Mouse (Mus musculus) Patski (cell line): ENCODE results near the gene Mfap1a. TPM values are rescaled to one million over a fixed set of nuclear protein-coding genes. Genes with fewer than 3 reads are reported as not detected.
A peak's percentile ranks its signal among the peaks of the same experiment; 100 is the strongest.
"Not testable (repeated sequence)": the region's sequence is repeated elsewhere in the genome, so short reads cannot be mapped to it uniquely, and the experiment has no call there.

Experiments
- ATAC-seq: fragments of 100-300 bp; one replicate; pipeline ENCODE4 v1.8.0; 2021
- CTCF ChIA-PET: fragments of 350-600 bp; sonication (Branson Sonifier 250); formaldehyde crosslinking; loops from one replicate; lab custom pipeline; 2022; ENCODE audit warnings: inconsistent platforms; lab: Charles Lee
- POLR2A ChIA-PET: fragments of 350-600 bp; sonication (Branson Sonifier 250); formaldehyde crosslinking; loops from one replicate; lab custom pipeline; 2022; ENCODE audit warnings: antibody characterized with exemption, inconsistent platforms; lab: Charles Lee
- DNase-seq: peaks from one replicate; pipeline ENCODE4 v3.0.0-alpha.2; 2011; ENCODE audit warnings: low read depth, low spot score
- H3K27me3 ChIP-seq: fragments of 371-371 bp; one replicate; pipeline ENCODE4 v1.5.1; 2021
- CTCF ChIP-seq: fragments of 100-300 bp; IDR thresholded peaks from one replicate; pipeline ENCODE4 v1.5.1; 2021
- in situ Hi-C: fragments of 300-500 bp; cut with MboI; formaldehyde crosslinking; loops from 3 replicates; pipeline ENCODE4 v1.11.1; 2018; ENCODE audit warnings: low pct_unique_long_range_greater_than_20kb, mixed read lengths
- polyA plus RNA-seq: library from polyadenylated mRNA; unstranded; gene quantifications from one replicate; pipeline ENCODE4 v1.2.3, GENCODE M21; 2021

Gene Mfap1a
- polyA plus RNA-seq, 1 experiment from 2014 or later: 31.4 TPM

- in situ Hi-C loops: no loop called here
- peak; percentile 26 for ATAC-seq
- no peak for TF ChIP-seq CTCF
- ChIA-PET CTCF (no interaction called here), POLR2A (interaction anchor here (0.7 to 1.4 kb wide), 3 partner anchors 60 to 185 kb away, joined by 3 to 5 read pairs (median 4); partner anchors contain the start of genes Catsper2, Map1a and Pdia3)
- no peaks in the 10 kb centered on the region for H3K27me3 ChIP-seq
- DNase-seq: no peak
Observed at GRCm38 (mm10) chr2:121474180-121474535, 32.3 kb downstream of the Mfap1a start.

DNA sequence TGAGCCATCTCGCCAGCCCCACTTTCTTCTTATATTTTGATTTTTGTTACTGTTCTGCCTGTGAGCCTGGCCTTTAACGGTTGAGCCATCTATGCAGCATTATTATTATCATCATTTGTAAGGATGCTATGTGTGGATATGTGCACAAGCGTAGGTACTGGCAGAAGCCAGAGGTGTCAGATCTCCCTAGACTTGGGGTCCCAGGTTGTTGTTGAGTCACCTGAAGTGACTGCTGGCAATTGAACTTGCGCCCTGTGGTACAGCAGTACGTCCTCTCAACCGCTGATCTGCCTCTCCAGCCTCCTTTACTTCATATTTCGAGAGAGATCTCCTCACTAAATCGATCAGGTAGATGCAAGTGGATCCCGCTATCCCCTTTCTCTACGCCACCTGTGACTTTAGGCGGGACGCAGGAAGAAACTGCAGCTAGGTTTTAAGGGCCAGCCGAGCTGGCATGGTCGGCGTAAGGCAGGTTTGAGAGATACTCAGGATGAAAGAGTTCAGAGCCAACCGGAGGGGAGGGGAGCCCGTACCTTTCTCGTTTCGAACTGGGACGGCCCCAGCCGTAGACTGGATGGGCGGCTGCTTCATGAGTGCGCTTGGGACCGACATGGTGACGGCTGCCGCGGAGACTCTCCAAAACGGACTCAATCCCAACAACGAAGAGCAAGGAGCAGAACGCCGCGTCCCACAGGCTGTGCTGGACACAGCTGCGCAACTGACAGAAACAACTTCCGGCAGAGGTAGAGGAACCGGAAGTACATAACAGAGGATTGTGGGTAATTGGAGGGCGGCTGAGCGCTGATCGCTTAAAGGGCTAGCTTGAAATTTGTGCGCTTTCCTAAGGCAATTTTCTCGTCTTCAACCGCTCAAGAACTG lies 32.9 kb downstream of the Mfap1a start, which contains the start of gene Mfap1b:
Gene Mfap1b (minus strand): TSS at position 767 of the 879 bp plus-strand sequence.
- POLR2A ChIA-PET: interaction anchor here (0.7 to 1.4 kb wide), 3 partner anchors 60 to 184 kb away, joined by 3 to 5 read pairs (median 4); partner anchors contain the start of genes Catsper2, Map1a and Pdia3
- in situ Hi-C loops, DNase-seq, H3K27me3 ChIP-seq, CTCF ChIA-PET: not testable (repeated sequence)
- peak; percentile 89 for ATAC-seq

DNA sequence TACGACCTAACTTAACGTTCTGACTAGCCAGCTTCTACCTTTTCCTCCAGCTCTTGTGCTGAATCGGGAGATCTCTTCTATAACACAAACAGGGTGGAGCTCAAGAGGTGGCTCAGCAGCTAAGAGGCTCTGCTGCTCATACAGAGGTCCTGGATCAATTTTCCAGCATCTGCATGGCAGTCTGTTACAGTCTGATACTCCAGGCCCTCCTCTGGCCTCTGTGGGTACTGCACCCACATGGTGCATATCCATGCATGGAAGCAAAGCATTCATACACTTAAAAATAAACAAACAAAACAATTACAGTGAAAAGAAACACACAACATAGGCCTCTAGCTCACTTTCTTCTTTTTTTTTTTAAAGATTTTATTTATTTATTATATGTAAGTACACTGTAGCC lies 33.7 kb downstream of the Mfap1a start:
- DNase-seq, ATAC-seq, in situ Hi-C loops, H3K27me3 ChIP-seq, CTCF ChIA-PET: not testable (repeated sequence)
- POLR2A ChIA-PET: interaction anchor here (0.6 to 0.7 kb wide), 3 partner anchors 34 to 51 kb away, joined by 3 to 4 read pairs (median 3); no protein-coding TSS in a partner anchor

DNA sequence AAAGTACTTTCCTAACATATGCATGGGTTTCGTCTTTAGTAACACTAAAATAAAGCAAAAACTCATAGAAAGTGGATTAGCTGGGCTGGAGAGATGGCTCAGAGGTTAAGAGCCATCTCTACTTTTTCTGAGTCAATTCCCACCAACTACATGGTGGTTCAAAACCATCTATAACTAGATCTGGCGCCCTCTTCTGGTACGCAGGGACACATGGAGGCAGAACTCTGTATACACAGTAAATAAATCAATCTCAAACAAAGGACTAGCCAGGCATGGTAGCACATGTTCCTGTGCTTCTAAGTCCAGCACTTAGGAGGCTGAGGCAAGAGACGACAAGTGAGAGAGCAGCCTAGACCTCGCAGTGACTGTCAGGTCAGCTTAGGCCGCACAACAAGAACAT lies 37.5 kb downstream of the Mfap1a start:
- CTCF ChIA-PET, in situ Hi-C loops, ATAC-seq, H3K27me3 ChIP-seq, POLR2A ChIA-PET, DNase-seq: not testable (repeated sequence)

DNA sequence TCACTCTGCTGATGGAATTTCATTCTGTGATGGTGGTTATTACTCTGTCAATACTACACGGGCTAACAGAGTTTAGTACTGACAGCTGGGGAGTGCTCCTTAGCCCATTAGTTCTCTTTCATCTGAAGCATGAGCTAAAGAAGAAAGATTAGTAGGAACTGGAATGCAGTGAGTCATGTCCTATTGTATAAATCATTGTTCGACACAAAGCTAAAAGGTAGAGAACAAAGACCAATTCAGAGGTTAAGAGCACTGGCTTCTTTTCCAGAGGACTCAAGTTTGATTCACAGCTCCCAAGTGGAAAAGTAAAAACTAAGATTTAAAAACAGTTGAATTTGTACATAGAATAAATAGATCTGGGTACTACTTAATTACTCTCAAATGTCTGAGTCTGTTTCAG lies 46.4 kb downstream of the Mfap1a start:
- no peak for TF ChIP-seq CTCF
- in situ Hi-C loops: no loop called here
- DNase-seq (no peak), ATAC-seq (peak; percentile 14)
- no peaks in the 10 kb centered on the region for H3K27me3 ChIP-seq
- ChIA-PET POLR2A (no interaction called here), CTCF (no interaction called here)

- in situ Hi-C loops: no loop called here
- CTCF ChIA-PET: no interaction called here
- ATAC-seq (peak; percentile 70), DNase-seq (no peak)
- no peaks in the 10 kb centered on the region for H3K27me3 ChIP-seq
- no peak for TF ChIP-seq CTCF
- POLR2A ChIA-PET: interaction anchor here (1.0 to 1.1 kb wide), 2 partner anchors 9 to 11 kb away, joined by 4 read pairs; no protein-coding TSS in a partner anchor
Observed at GRCm38 (mm10) chr2:121456692-121457642, 49.5 kb downstream of the Mfap1a start, which contains the start of gene Serinc4. Gene Serinc4 (minus strand): TSS chr2:121456781.

GRCm38 (mm10) chr2:121455534-121455933 lies 50.9 kb downstream of the Mfap1a start:
- POLR2A ChIA-PET: no interaction called here
- CTCF ChIA-PET: no interaction called here
- in situ Hi-C loops: no loop called here

GRCm38 (mm10) chr2:121453917-121454316 lies 52.5 kb downstream of the Mfap1a start:
- CTCF ChIA-PET: no interaction called here
- POLR2A ChIA-PET: no interaction called here
- in situ Hi-C loops: no loop called here
- ATAC-seq: no peak
- DNase-seq: no peak
- TF ChIP-seq CTCF: no peak
- no peaks in the 10 kb centered on the region for H3K27me3 ChIP-seq

More at GRCm38 (mm10) chr2:121455534-121455933, 50.9 kb downstream of the Mfap1a start:
- no peaks in the 10 kb centered on the region for H3K27me3 ChIP-seq
- ATAC-seq: no peak
- no peak for DNase-seq
- no peak for TF ChIP-seq CTCF

DNA sequence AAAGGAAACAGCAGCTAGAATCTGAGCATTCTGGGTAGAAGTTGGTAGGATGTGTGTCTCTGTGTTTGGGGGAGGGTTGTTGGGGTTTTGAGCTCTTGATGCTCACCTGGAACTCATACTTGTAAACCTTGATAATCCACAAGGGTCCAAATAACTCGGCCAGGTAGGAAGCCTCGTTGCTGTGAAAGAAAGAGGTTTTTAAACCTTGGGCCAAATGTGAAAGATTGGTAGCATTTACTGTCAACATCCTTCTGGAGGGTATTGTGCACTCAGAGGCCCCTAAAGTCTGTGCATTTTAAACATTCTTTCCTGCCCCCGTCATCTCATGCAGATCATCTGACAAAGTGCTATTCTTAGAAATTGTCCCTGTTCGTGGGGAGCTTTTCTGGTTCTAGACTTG lies 53.5 kb downstream of the Mfap1a start, which contains the start of gene Hypk:
Gene Hypk (plus strand): TSS at position 301 of the 400 bp plus-strand sequence.
- TF ChIP-seq CTCF: no peak
- POLR2A ChIA-PET: interaction anchor here (0.6 kb wide), 2 partner anchors 9 to 418 kb away, joined by 3 to 4 read pairs; partner anchors contain the start of gene Ell3
- H3K27me3 ChIP-seq: no peaks in the 10 kb centered on the region
- DNase-seq (no peak), ATAC-seq (no peak)
- CTCF ChIA-PET: no interaction called here
- in situ Hi-C loops: no loop called here

DNA sequence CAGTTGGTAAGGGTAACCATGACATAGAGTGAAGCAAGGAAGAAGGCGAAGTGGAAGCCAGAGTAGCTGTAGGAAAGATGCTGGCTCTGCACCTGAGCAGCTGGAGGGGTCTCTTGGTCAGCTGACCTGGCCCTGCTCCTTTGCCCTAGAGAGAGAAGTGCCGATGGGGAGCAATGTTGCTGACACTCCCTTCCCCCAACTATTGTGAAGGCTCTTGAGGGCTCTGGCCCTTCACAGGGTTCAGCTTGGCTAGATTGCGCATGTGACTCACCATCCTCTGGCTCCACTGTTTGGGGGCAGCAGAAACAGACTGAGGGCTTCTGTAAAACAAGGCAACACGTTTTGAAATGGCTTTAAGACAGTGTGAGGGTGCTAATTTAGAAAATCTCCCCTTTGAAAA lies 54.1 kb downstream of the Mfap1a start:
- ChIA-PET CTCF (no interaction called here), POLR2A (no interaction called here)
- in situ Hi-C loops: no loop called here
- no peak for ATAC-seq
- no peak for TF ChIP-seq CTCF
- no peak for DNase-seq
- no peaks in the 10 kb centered on the region for H3K27me3 ChIP-seq
